Mouse (Mus musculus): ENCODE results near the gene Ctsa.

Gene Ctsa

GRCm38 (mm10) chr2:164879568-164880277 is 47.0 kb downstream of the Ctsa start:
- DNase-seq: peak; percentile 94

GRCm38 (mm10) chr2:164882619-164883018 is 49.9 kb downstream of the Ctsa start:
- no peak for DNase-seq

GRCm38 (mm10) chr2:164885788-164886187 is 53.1 kb downstream of the Ctsa start:
- peak; percentile 89 for DNase-seq

GRCm38 (mm10) chr2:164886617-164887016 is 53.9 kb downstream of the Ctsa start:
- no peak for DNase-seq

GRCm38 (mm10) chr2:164888996-164889395 is 56.3 kb downstream of the Ctsa start:
- DNase-seq: no peak

- DNase-seq: no peak
Measured at GRCm38 (mm10) chr2:164889960-164890359, 57.3 kb downstream of the Ctsa start.
